Mouse (Mus musculus) stomach, embryonic 15.5 days (tissue): ENCODE measurements around the gene Hdac9. TPM values are rescaled to one million over a fixed set of nuclear protein-coding genes. Genes with fewer than 3 reads are reported as not detected.

Experiments
- ATAC-seq: fragments of 200-750 bp; cut with Nextera tagmentation; 2 replicates; pipeline ENCODE4 v1.8.0; 2017; ENCODE audit warnings: low read depth, moderate number of reproducible peaks, moderate TSS enrichment; ENCODE audit not compliant: insufficient read depth, low FRiP score
- H3K27ac ChIP-seq: fragments of 300-500 bp; sonication (generic); 2 replicates; pipeline ENCODE4 v1.5.1; 2015; ENCODE audit warnings: mild to moderate bottlenecking, inconsistent platforms
- H3K27me3 ChIP-seq: fragments of 300-500 bp; sonication (generic); replicated peaks from 2 replicates; pipeline ENCODE4 v1.6.1; 2015; ENCODE audit warnings: inconsistent platforms
- H3K36me3 ChIP-seq: fragments of 300-500 bp; sonication (generic); 2 replicates; pipeline ENCODE4 v1.6.1; 2015; ENCODE audit warnings: inconsistent platforms
- H3K4me1 ChIP-seq: fragments of 300-500 bp; sonication (generic); 2 replicates; pipeline ENCODE4 v1.6.1; 2015; ENCODE audit warnings: inconsistent platforms
- H3K4me2 ChIP-seq: fragments of 300-500 bp; sonication (generic); 2 replicates; pipeline ENCODE4 v1.6.1; 2015; ENCODE audit warnings: mild to moderate bottlenecking, inconsistent platforms
- H3K4me3 ChIP-seq: fragments of 300-500 bp; sonication (generic); replicated peaks from 2 replicates; pipeline ENCODE4 v1.5.1; 2015; ENCODE audit warnings: inconsistent platforms
- H3K9ac ChIP-seq: fragments of 300-500 bp; sonication (generic); 2 replicates; pipeline ENCODE4 v1.6.1; 2015; ENCODE audit warnings: inconsistent platforms
- H3K9me3 ChIP-seq: fragments of 300-500 bp; sonication (generic); 2 replicates; pipeline ENCODE4 v1.6.1; 2016; ENCODE audit warnings: inconsistent platforms
- WGBS: fragments of 180-500 bp; shearing (Covaris S2); methylation state at CpG from one replicate; pipeline ENCODE4 v1.1.7; 2015; 5-methylcytosine and 5-hydroxymethylcytosine counted together
- polyA plus RNA-seq: library from polyadenylated mRNA; unstranded; fragments of >200 nt; fragmentation: Nextera tagmentation; extraction: Ambion mirVana; gene quantifications from 2 replicates; pipeline ENCODE4 v1.2.1, GENCODE M21; 2015

The Hdac9 gene
- polyA plus RNA-seq, 1 experiment from 2014 or later = 4.9 TPM

GRCm38 (mm10) chr12:34224505-34224904 lies 692.4 kb downstream of the Hdac9 start:
- Histone ChIP-seq H3K9ac (no peak overlapping the region), H3K27ac (no peak overlapping the region), H3K4me2 (no peak overlapping the region), H3K9me3 (no peaks in the 10 kb centered on the region), H3K4me1 (no peaks in the 10 kb centered on the region), H3K36me3 (no peaks in the 10 kb centered on the region), H3K4me3 (no peak overlapping the region), H3K27me3 (no peaks in the 10 kb centered on the region)
- WGBS = 34% methylated on average over 2 of the region's 2 CpGs
- no peak for ATAC-seq

GRCm38 (mm10) chr12:34221014-34221413 lies 695.9 kb downstream of the Hdac9 start:
- no peak overlapping the region for H3K4me2 ChIP-seq
- H3K27me3 ChIP-seq = no peaks in the 10 kb centered on the region
- H3K27ac ChIP-seq = no peak overlapping the region
- H3K9me3 ChIP-seq = no peaks in the 10 kb centered on the region
- H3K4me1 ChIP-seq = no peaks in the 10 kb centered on the region
- H3K36me3 ChIP-seq = no peaks in the 10 kb centered on the region
- no peak overlapping the region for H3K9ac ChIP-seq
- WGBS = 56% methylated on average over 9 of the region's 9 CpGs
- no peak for ATAC-seq
- H3K4me3 ChIP-seq = no peak overlapping the region

GRCm38 (mm10) chr12:34220051-34220926 lies 696.6 kb downstream of the Hdac9 start:
- no peaks in the 10 kb centered on the region for H3K36me3 ChIP-seq
- 52% methylated on average over 9 of the region's 9 CpGs for WGBS
- no peaks in the 10 kb centered on the region for H3K4me1 ChIP-seq
- no peaks in the 10 kb centered on the region for H3K27me3 ChIP-seq
- H3K4me2 ChIP-seq = no peak overlapping the region
- H3K9ac ChIP-seq = no peak overlapping the region
- H3K9me3 ChIP-seq = no peaks in the 10 kb centered on the region
- H3K27ac ChIP-seq = no peak overlapping the region
- no peak for ATAC-seq
- H3K4me3 ChIP-seq = no peak overlapping the region

GRCm38 (mm10) chr12:34218561-34218960 lies 698.3 kb downstream of the Hdac9 start:
- H3K4me2 ChIP-seq = no peak overlapping the region
- H3K4me3 ChIP-seq = no peak overlapping the region
- no peaks in the 10 kb centered on the region for H3K4me1 ChIP-seq
- no peaks in the 10 kb centered on the region for H3K9me3 ChIP-seq
- WGBS = 87% methylated on average over 2 of the region's 2 CpGs
- ATAC-seq = no peak
- H3K27ac ChIP-seq = no peak overlapping the region
- H3K9ac ChIP-seq = no peak overlapping the region
- no peaks in the 10 kb centered on the region for H3K36me3 ChIP-seq
- H3K27me3 ChIP-seq = no peaks in the 10 kb centered on the region

- no peaks in the 10 kb centered on the region for H3K9me3 ChIP-seq
- no peaks in the 10 kb centered on the region for H3K27me3 ChIP-seq
- H3K9ac ChIP-seq = no peak overlapping the region
- H3K4me2 ChIP-seq = no peak overlapping the region
- ATAC-seq = no peak
- H3K27ac ChIP-seq = no peak overlapping the region
- H3K4me3 ChIP-seq = no peak overlapping the region
- no peaks in the 10 kb centered on the region for H3K4me1 ChIP-seq
- H3K36me3 ChIP-seq = no peaks in the 10 kb centered on the region
- 58% methylated on average over 17 of the region's 17 CpGs for WGBS
Observed at GRCm38 (mm10) chr12:34215023-34216020, 701.6 kb downstream of the Hdac9 start.

- no peak overlapping the region for H3K27ac ChIP-seq
- no peaks in the 10 kb centered on the region for H3K4me1 ChIP-seq
- H3K4me2 ChIP-seq = no peak overlapping the region
- ATAC-seq = no peak
- 45% methylated on average over 3 of the region's 3 CpGs for WGBS
- no peak overlapping the region for H3K9ac ChIP-seq
- H3K36me3 ChIP-seq = no peaks in the 10 kb centered on the region
- H3K9me3 ChIP-seq = no peaks in the 10 kb centered on the region
- H3K27me3 ChIP-seq = no peaks in the 10 kb centered on the region
- H3K4me3 ChIP-seq = no peak overlapping the region
Observed at GRCm38 (mm10) chr12:34212162-34212561, 704.7 kb downstream of the Hdac9 start.

- no peak for ATAC-seq
- Histone ChIP-seq H3K4me3 (no peak overlapping the region), H3K36me3 (no peaks in the 10 kb centered on the region), H3K4me1 (no peaks in the 10 kb centered on the region), H3K27me3 (no peaks in the 10 kb centered on the region), H3K4me2 (no peak overlapping the region), H3K27ac (no peak overlapping the region), H3K9me3 (no peaks in the 10 kb centered on the region), H3K9ac (no peak overlapping the region)
- 85% methylated on average over 3 of the region's 3 CpGs for WGBS
Observed at GRCm38 (mm10) chr12:34201471-34201870, 715.4 kb downstream of the Hdac9 start.

GRCm38 (mm10) chr12:34200030-34200446 lies 716.9 kb downstream of the Hdac9 start:
- Histone ChIP-seq H3K4me1 (no peaks in the 10 kb centered on the region), H3K4me2 (no peak overlapping the region), H3K27ac (no peak overlapping the region), H3K9ac (no peak overlapping the region), H3K9me3 (no peaks in the 10 kb centered on the region), H3K4me3 (no peak overlapping the region), H3K36me3 (no peaks in the 10 kb centered on the region), H3K27me3 (no peaks in the 10 kb centered on the region)
- 51% methylated on average over 4 of the region's 4 CpGs for WGBS
- no peak for ATAC-seq

- Histone ChIP-seq H3K4me1 (no peaks in the 10 kb centered on the region), H3K36me3 (no peaks in the 10 kb centered on the region), H3K4me2 (no peak overlapping the region), H3K4me3 (no peak overlapping the region), H3K27ac (no peak overlapping the region), H3K9ac (no peak overlapping the region), H3K27me3 (no peaks in the 10 kb centered on the region), H3K9me3 (no peaks in the 10 kb centered on the region)
- no peak for ATAC-seq
Observed at GRCm38 (mm10) chr12:34195155-34195828, 721.6 kb downstream of the Hdac9 start.

- H3K36me3 ChIP-seq = no peaks in the 10 kb centered on the region
Observed at GRCm38 (mm10) chr12:34194116-34194515, 722.8 kb downstream of the Hdac9 start.

GRCm38 (mm10) chr12:34191246-34191645 lies 725.6 kb downstream of the Hdac9 start:
- no peak for ATAC-seq
- Histone ChIP-seq H3K9me3 (no peaks in the 10 kb centered on the region), H3K9ac (no peak overlapping the region), H3K4me2 (no peak overlapping the region), H3K27me3 (no peaks in the 10 kb centered on the region), H3K4me1 (no peaks in the 10 kb centered on the region), H3K36me3 (no peaks in the 10 kb centered on the region), H3K4me3 (no peak overlapping the region), H3K27ac (no peak overlapping the region)
- 94% methylated on average over 1 of the region's 1 CpGs for WGBS

More at GRCm38 (mm10) chr12:34194116-34194515, 722.8 kb downstream of the Hdac9 start:
- no peak for ATAC-seq
- Histone ChIP-seq H3K4me3 (no peak overlapping the region), H3K9me3 (no peaks in the 10 kb centered on the region), H3K27ac (no peak overlapping the region), H3K4me2 (no peak overlapping the region), H3K27me3 (no peaks in the 10 kb centered on the region), H3K4me1 (no peaks in the 10 kb centered on the region), H3K9ac (no peak overlapping the region)
- WGBS = 85% methylated on average over 4 of the region's 4 CpGs
